Mouse (Mus musculus) forebrain, embryonic 11.5 days (tissue): Measurements from ENCODE around the gene Gm45234. TPM values are rescaled to one million over a fixed set of nuclear protein-coding genes. Genes with fewer than 3 reads are reported as not detected.
A peak's percentile ranks its signal among the peaks of the same experiment; 100 is the strongest.

Experiments
- ATAC-seq: fragments of 200-750 bp; cut with Nextera tagmentation; replicated peaks from 2 replicates; pipeline ENCODE4 v1.8.0; 2017; ENCODE audit warnings: moderate TSS enrichment; ENCODE audit not compliant: low FRiP score
- DNase-seq: peaks from one replicate; pipeline ENCODE4 v3.0.0-alpha.2; 2017; ENCODE audit warnings: low spot score
- H3K27ac ChIP-seq: fragments of 300-500 bp; sonication (generic); 2 replicates; pipeline ENCODE4 v1.5.1; 2014; ENCODE audit warnings: low read depth, low read length
- H3K27me3 ChIP-seq: fragments of 300-500 bp; sonication (generic); 2 replicates; pipeline ENCODE4 v1.6.1; 2014; ENCODE audit warnings: mild to moderate bottlenecking, low read length, mixed read lengths; ENCODE audit not compliant: control insufficient read depth, insufficient read depth
- H3K36me3 ChIP-seq: fragments of 300-500 bp; sonication (generic); 2 replicates; pipeline ENCODE4 v1.6.1; 2014; ENCODE audit warnings: mild to moderate bottlenecking, low read length, moderate library complexity, mixed read lengths; ENCODE audit not compliant: control insufficient read depth, insufficient read depth
- H3K4me1 ChIP-seq: fragments of 300-500 bp; sonication (generic); replicated peaks from 2 replicates; pipeline ENCODE4 v1.6.1; 2014; ENCODE audit warnings: low read length, mixed read lengths; ENCODE audit not compliant: control insufficient read depth, insufficient read depth
- H3K4me2 ChIP-seq: fragments of 300-500 bp; sonication (generic); 2 replicates; pipeline ENCODE4 v1.6.1; 2014; ENCODE audit warnings: low read depth, mild to moderate bottlenecking, low read length, moderate library complexity, mixed read lengths; ENCODE audit not compliant: severe bottlenecking
- H3K4me3 ChIP-seq: fragments of 300-500 bp; sonication (generic); 2 replicates; pipeline ENCODE4 v1.5.1; 2014; ENCODE audit warnings: low read depth, low read length
- H3K9ac ChIP-seq: fragments of 300-500 bp; sonication (generic); 2 replicates; pipeline ENCODE4 v1.6.1; 2014; ENCODE audit warnings: low read length
- H3K9me3 ChIP-seq: fragments of 300-500 bp; sonication (generic); 2 replicates; pipeline ENCODE4 v1.6.1; 2016; ENCODE audit warnings: low read length, mixed read lengths; ENCODE audit not compliant: control insufficient read depth
- WGBS: fragments of 180-500 bp; shearing (Covaris S2); extraction: QIAGEN DNeasy Blood & Tissue Kit; methylation state at CpG from one replicate; pipeline ENCODE4 v1.1.7; 2014; 5-methylcytosine and 5-hydroxymethylcytosine counted together
- polyA plus RNA-seq: library from polyadenylated mRNA; unstranded; fragments of >200 nt; fragmentation: Nextera tagmentation; extraction: Ambion mirVana; gene quantifications from 2 replicates; pipeline ENCODE4 v1.2.1, GENCODE M21; 2014

Gm45234 gene
- polyA plus RNA-seq, 1 experiment from 2014 or later: not detected

DNA sequence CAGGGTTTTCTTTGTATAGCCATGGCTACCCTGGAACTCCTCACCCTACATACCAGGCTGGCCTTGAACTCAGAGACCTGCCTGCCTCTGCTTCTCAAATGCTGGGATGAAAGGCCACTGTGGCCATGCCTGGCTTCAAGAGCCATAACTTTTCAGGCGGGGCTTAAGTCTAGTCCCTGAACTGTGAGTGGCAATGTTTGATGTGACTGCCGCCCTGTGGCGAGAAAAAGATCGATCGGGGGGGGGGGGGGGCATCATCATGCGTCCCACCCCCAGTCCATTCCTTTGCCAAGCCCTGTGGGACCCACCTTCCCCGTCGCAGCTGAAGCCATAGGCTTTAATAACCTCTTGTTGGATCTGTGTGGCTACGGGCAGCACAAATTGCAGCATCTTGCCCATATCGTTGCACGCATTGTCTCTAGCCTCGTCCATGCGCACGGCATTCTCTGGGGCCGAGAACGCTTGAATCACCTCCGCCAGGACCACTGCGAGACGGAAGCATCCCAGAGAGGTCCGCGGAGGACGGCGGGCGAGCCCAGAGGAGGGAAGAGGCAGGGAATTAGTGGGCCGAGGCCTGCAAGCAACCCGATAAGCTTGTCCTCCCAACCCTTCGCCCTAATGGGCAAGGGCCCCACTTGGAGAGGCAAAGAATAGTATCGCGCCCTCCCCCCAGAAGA, 15.5 kb downstream of the Gm45234 start:
- peak overlapping the region; percentile 51 for H3K4me3 ChIP-seq
- no peaks in the 10 kb centered on the region for H3K9me3 ChIP-seq
- peak; percentile 37 for ATAC-seq
- no peak for DNase-seq
- peak overlapping the region; percentile 94 for H3K9ac ChIP-seq
- H3K27ac ChIP-seq: peak overlapping the region; percentile 99
- H3K36me3 ChIP-seq: peaks cover 9% of the 10 kb centered on the region
- under 1% methylated on average over 29 of the region's 29 CpGs for WGBS
- H3K4me2 ChIP-seq: peak overlapping the region; percentile 81
- H3K4me1 ChIP-seq: peaks cover 8% of the 10 kb centered on the region; the same call in 1 of the 2 replicates
- H3K27me3 ChIP-seq: no peaks in the 10 kb centered on the region

DNA sequence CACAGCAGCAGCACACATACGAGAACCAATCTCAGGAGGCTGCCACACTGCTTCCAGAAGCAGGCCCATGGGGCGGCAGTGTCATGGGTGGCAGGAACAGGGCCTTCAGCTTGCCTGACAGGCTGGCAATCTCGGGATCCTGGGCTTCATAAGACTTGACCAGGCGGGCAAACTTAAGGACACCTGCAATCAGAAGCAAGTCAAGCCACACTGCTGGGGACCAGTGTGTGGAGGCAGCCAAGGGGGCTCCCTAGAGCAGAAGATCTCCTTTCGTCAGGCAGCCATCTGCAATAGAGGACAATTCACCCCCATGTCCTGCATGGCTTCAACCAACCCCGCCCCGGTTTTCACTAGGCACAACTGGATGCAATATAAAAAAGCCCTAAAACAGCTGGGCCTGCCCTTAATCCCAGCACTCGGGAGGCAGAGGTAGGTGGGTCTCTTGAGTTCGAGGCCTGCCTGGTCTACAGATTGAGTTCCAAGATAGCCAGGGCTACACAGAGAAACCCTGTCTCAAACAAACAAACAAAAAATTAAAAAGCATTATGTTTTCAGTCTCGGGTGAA, 16.5 kb downstream of the Gm45234 start:
- no peaks in the 10 kb centered on the region for H3K9me3 ChIP-seq
- no peak for ATAC-seq

DNA sequence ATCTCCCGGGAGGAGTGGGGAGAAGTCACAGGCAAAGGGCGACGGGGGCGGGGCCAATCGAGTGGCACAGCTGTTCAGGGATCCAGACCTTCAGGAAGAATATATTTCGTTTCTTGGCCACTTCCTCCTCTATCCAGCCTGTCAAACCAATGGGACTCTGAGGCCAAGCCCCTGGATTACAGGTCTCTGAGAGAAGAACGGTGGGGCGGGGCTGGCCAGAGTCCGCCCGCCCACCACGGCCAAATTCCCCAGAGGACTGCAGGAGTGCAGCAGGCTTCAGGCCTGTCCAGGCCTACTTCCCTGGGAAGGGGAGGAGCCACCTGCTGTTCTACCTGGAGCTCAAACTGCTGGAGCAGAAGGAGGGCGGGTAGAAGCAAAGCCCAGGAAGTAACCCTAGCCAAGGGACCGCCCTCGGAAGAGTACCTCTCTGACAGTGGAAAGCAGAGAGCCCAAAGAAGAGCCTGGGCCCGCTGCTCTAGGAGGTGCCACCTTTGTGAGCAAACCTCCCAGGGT, 17.3 kb downstream of the Gm45234 start, which contains the start of gene Ptpn6:
Gene Ptpn6 (minus strand): TSS at position 204 of the 513 bp plus-strand sequence.
- no peak within 1 kb of the TSS for H3K9ac ChIP-seq
- H3K27ac ChIP-seq: no peak within 1 kb of the TSS
- ATAC-seq (no peak), DNase-seq (no peak)
- no peak within 1 kb of the TSS for H3K4me3 ChIP-seq
- peaks cover 4% of the 10 kb centered on the region for H3K36me3 ChIP-seq
- H3K4me1 ChIP-seq: peaks cover 6% of the 10 kb centered on the region; the same call in 1 of the 2 replicates
- no peak within 1 kb of the TSS for H3K4me2 ChIP-seq
- no peaks in the 10 kb centered on the region for H3K27me3 ChIP-seq
- WGBS: 23% methylated on average over 15 of the region's 15 CpGs
- no peaks in the 10 kb centered on the region for H3K9me3 ChIP-seq

More for the DNA sequence above, 16.5 kb downstream of the Gm45234 start:
- DNase-seq: no peak
- WGBS: 88% methylated on average over 10 of the region's 10 CpGs
- H3K4me3 ChIP-seq: no peak overlapping the region
- H3K4me1 ChIP-seq: peaks cover 6% of the 10 kb centered on the region; the same call in 1 of the 2 replicates
- H3K9ac ChIP-seq: no peak overlapping the region
- no peak overlapping the region for H3K27ac ChIP-seq
- H3K27me3 ChIP-seq: no peaks in the 10 kb centered on the region
- no peak overlapping the region for H3K4me2 ChIP-seq
- H3K36me3 ChIP-seq: peaks cover 4% of the 10 kb centered on the region

DNA sequence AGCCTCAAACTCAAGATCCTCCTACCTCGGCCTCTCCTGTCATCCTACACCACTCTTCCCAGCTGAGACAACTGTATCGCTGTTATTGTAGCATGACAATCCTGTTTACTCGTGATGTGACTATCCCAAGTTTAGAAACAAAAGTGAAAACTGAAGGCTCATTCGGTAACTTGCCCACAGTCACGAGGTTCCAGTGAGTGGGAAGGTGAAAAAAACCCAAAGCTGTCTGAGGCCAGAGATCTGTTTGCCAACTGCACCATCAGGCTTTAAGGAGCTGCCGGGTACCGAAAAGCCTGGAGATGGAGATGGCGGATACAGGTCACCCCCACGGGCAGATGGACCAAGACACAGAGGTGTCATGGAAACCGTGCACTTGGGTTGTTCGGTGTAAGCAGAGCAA, 18.8 kb downstream of the Gm45234 start:
- ATAC-seq (no peak), DNase-seq (no peak)
- Histone ChIP-seq H3K4me3 (no peak overlapping the region), H3K9me3 (no peaks in the 10 kb centered on the region), H3K27me3 (no peaks in the 10 kb centered on the region), H3K27ac (no peak overlapping the region), H3K36me3 (no peaks in the 10 kb centered on the region), H3K9ac (no peak overlapping the region), H3K4me1 (peaks cover 5% of the 10 kb centered on the region; the same call in 1 of the 2 replicates), H3K4me2 (no peak overlapping the region)
- 91% methylated on average over 11 of the region's 11 CpGs for WGBS

DNA sequence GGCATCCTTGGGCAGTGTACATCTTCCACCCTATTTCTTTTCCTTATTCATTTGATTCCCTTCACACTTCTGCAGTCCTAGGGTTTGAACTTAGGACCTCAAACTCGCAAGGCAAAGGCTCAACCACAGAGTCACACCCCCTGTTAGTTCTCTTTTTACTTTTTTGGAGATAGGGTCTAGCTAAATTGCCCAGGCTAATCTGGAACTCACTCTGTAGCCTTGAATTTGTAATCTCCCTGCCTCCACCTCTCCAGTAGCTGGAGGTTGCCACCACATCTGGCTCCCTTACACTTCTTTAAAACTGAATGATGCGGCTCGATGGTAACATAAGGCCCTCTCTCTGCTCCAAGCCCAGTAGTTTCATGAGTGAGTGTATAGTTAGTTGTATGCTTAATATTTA, 21.4 kb downstream of the Gm45234 start:
- ATAC-seq: no peak
- no peaks in the 10 kb centered on the region for H3K27me3 ChIP-seq

DNA sequence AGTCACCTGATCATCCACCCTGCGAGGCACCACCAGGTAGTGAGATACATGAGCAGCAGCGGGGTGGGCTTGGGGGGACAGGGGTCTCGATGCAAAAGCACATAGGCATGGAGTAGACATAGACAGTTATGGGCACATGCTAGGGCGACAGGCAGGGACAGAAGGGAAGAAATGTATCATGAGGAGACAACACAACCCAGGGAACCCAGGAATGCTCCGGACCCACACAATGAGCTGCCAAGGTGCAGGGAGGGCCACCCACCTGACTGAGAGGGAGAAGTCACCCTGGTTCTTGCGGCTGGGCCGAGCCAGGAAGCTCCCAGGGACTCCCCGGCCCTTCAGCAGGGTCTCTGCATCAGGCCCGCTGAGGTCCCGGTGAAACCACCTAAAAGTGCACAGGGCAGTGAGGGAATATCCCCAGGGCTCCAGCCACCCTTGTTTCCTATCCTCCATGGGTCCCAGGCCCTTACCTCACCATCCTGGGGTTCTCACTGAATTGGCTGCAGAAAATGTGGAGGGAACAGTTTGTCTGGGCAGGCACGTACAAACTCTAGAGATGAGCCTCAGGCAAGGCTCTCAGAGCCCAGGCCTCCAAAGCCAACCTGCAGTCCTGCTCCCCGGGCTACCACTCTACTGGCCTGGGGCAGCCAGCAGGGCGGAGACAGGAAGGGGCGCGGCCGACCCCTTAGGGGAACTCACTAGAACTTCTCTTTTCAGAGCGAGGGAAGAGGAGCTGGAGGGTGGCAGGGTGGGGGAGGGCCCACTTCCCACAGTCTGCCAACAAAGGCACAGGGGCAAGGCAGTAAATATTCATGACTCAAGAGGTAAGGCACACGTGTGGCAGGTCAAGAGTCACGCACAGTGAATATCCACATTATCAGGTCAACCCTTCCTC, 23.1 kb downstream of the Gm45234 start:
- H3K4me2 ChIP-seq: no peak overlapping the region
- 60% methylated on average over 19 of the region's 19 CpGs for WGBS
- no peaks in the 10 kb centered on the region for H3K4me1 ChIP-seq
- ATAC-seq: no peak
- H3K9me3 ChIP-seq: no peaks in the 10 kb centered on the region
- no peaks in the 10 kb centered on the region for H3K27me3 ChIP-seq
- no peak overlapping the region for H3K27ac ChIP-seq
- H3K4me3 ChIP-seq: no peak overlapping the region
- DNase-seq: no peak
- no peaks in the 10 kb centered on the region for H3K36me3 ChIP-seq
- no peak overlapping the region for H3K9ac ChIP-seq

More for the DNA sequence above, 21.4 kb downstream of the Gm45234 start:
- H3K27ac ChIP-seq: no peak overlapping the region
- H3K9ac ChIP-seq: no peak overlapping the region
- 86% methylated on average over 3 of the region's 3 CpGs for WGBS
- no peak for DNase-seq
- H3K4me3 ChIP-seq: no peak overlapping the region
- no peaks in the 10 kb centered on the region for H3K9me3 ChIP-seq
- H3K36me3 ChIP-seq: no peaks in the 10 kb centered on the region
- H3K4me2 ChIP-seq: no peak overlapping the region
- no peaks in the 10 kb centered on the region; the same call in 1 of the 2 replicates for H3K4me1 ChIP-seq

DNA sequence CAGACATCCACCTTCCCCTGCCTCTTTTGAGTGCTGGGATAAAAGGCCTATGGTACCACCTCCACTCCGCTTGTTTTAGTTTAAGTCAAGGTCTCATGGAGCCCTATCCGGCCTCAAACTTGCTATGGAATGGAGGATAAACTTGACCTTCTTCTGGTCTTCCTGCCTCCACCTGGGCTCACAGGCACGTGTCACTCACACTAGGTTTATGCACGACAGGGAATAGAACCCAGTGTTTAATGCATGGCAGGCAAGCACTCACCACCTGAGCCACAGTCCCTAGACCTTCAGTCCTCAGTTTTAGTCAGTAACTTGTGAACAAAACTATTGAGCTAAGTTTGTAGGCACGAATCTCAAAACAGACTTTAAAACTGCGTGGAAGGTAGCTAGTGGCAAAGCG, 24.8 kb downstream of the Gm45234 start:
- no peak overlapping the region for H3K4me2 ChIP-seq
- H3K9me3 ChIP-seq: no peaks in the 10 kb centered on the region
- WGBS: 90% methylated on average over 7 of the region's 7 CpGs
- no peak overlapping the region for H3K9ac ChIP-seq
- DNase-seq (no peak), ATAC-seq (no peak)
- no peaks in the 10 kb centered on the region for H3K27me3 ChIP-seq
- no peaks in the 10 kb centered on the region for H3K36me3 ChIP-seq
- no peaks in the 10 kb centered on the region for H3K4me1 ChIP-seq
- H3K4me3 ChIP-seq: no peak overlapping the region
- H3K27ac ChIP-seq: no peak overlapping the region

DNA sequence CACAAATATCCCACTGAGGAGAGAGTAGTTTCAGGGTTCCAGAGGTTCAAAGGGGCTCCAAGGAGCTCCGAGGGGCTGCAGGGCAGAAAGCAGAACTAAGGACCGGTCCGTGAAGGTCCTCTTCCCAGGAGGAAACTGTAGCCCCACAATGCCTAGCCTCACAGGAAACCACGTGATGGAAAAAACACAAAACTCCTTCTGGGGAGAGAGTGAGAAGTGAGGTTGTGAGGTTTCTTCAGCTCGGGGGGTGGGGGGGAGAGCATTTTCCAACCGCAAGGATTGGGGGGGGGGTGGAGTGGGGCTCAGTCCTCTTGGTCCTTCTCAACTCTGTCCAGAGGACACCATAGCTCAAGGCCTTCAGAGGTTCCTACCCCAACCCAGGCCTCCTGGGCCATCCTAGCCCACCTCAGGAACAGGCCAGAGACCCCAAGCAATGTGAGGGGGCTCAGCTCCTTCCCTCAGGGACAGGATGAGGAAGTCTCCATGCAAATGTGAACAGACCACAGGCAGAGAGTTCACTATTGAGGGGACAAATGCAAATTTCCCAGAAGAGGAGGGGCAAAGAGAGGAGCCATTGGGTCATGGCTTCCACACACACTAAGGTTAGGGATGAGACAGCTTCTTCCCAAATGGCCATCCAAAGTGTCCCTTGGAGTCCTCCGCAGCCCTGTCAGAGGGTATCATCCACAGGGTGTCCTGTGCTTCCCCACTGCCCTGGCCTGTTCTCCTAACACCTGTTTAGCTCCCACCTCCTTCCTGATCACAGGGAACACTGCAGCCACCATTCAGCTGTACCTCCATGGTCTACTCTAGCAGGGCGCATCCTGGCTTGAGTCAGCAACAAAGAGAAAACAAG, 25.7 kb downstream of the Gm45234 start:
- Histone ChIP-seq H3K27ac (no peak overlapping the region), H3K27me3 (no peaks in the 10 kb centered on the region), H3K4me2 (no peak overlapping the region), H3K4me1 (no peaks in the 10 kb centered on the region), H3K36me3 (no peaks in the 10 kb centered on the region), H3K9me3 (no peaks in the 10 kb centered on the region), H3K9ac (no peak overlapping the region), H3K4me3 (no peak overlapping the region)
- no peak for DNase-seq
- ATAC-seq: no peak
- 91% methylated on average over 8 of the region's 8 CpGs for WGBS
